Mouse (Mus musculus) kidney, postnatal 36 days (tissue): Measurements from ENCODE around the gene Usf3.

Experiments
- DNase-seq, 2 experiments: peaks; one replicate each; pipeline ENCODE4 v3.0.0; 2021 to 2022; ENCODE audit warnings: mixed read lengths in 2 of 2

The Usf3 gene

DNA sequence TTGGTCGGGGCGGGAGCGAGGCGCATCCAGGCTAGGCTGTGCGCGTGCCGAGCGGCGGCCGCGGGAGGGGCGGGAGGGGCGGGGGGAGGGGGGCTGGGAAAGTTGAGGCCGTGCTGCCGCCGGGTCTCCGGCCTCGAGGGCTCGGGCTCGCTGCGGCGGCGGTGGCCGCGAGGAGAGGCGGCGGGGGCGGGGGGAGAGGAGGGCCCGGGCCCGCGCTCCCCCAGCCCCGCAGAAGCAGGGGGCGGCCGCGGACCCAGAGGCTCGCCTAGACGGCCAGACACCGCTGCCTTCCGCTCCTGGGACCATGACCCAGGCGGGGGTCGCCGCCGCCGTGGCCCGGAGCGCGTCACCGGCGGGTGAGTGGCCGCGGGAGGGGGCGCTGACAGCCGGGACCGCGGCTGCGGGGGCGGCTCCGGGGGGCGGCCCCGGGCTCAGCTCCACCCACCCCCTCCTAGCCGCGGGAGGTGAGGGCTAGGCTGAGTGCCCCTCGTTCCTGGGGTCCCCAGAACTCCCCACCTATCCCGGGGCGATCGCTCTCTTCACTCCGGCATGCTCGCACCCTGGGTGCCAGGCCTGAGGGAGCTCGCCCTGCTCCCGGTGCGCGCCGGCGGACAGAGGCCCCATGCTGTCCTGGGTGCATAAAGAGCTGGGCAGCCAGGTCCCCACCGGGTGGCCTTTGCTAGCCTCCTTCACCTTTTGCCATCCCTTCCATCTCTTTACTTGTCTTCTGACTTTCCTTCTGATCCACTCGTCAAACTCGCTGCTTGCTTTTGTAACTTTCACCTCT is at the start of gene Usf3:
Gene Usf3 (plus strand): TSS at position 92 of the 787 bp plus-strand sequence.
- DNase-seq, result peak; percentile 29 to 76

DNA sequence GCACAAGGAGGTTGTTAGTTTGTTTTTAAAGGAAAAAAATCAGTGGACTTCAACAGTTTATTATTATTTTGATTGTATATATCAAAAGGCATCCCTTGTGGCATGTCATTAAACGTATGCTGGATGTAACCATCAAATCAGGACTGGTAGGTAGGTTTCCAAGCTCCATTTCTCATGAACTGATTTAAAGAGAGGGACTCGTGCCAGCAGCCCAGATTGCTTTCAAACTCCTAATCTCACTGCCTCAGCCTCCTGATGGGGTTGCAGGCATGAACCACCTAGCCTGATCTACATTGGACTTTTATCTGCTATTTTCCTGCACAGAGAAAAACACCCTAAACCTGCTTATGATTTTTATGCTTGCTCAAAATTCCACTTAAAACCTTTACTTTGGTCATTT is 49.3 kb upstream of the Usf3 start:
- no peak for DNase-seq

DNA sequence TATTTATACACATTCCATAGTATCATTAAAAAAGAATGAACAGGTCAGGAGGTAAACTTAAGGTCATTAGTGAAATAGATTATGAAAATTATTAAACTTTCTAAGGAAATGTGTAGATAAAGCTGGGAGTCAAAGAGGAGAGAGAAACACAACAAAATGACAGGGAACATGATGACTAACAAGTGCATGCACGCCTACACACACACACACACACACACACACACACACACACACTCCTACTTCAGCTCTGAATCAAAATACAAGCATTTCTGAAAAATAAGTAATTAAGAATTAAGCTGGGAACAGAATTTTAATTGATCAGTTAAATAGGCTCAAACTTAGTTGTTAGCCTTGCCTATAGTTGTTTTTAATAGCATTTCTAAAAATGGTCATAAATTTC is 48.3 kb upstream of the Usf3 start:
- DNase-seq, result no peak

DNA sequence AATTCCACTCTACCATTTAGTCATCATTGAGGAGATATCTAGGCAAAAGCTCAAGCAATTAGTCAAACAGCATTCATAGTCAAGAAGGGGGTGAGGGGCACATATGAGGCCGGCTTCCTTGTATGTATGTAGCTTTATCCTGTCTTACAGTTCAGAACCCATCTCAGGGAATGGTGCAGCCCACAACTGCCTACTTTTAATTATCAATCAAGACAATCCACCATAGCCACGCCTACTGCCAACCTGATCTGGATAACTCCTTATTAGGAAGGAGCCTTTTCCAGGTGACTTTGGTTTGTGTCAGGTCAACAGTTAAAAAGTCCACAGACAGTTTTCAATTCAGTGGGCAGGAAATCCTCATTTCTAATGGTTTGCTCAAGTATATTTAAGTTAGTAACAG is 47.6 kb upstream of the Usf3 start:
- DNase-seq, result peak; percentile 24 to 41

DNA sequence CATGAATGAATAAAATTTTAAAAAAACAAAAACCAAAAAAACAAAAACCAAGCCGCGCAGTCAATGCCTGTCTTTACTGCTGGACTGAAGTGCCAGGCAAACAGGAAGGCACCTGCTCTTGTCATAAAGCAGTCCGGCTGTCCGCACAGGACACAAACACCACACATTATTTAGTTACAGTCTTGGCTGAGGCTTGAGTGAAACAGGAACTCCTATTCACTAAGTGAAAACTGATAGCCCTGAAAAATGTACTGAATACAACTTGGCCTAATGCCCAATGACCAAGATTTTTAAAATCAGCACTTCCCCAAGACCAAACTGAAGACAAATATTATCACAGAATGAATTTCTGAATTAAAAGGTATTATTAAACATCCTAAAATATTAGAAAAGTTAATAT is 46.6 kb upstream of the Usf3 start:
- DNase-seq, result peak in 1 of 2 experiments; percentile 16

GRCm38 (mm10) chr16:44132300-44132699 is 40.7 kb upstream of the Usf3 start:
- no peak for DNase-seq

DNA sequence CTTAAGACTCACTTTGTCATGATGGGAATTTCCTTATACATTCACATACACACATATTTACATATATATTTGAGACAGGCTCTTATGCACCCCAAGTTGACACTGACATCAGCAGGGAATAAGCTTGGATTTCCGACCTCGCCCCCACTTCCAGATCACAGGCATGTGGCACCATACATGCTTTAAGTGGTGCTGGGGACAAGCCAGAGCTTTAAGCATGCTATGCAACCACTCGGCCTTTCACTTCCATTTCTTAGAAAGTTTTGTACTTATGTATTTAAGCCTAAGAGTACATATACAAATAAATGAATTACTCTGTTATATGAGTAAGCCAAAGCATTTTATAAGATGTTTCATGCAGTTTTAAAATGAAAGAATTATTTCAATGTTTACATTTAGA is 39.9 kb upstream of the Usf3 start:
- DNase-seq, result no peak

GRCm38 (mm10) chr16:44136511-44137021 is 36.5 kb upstream of the Usf3 start:
- peak; percentile 55 to 79 for DNase-seq

DNA sequence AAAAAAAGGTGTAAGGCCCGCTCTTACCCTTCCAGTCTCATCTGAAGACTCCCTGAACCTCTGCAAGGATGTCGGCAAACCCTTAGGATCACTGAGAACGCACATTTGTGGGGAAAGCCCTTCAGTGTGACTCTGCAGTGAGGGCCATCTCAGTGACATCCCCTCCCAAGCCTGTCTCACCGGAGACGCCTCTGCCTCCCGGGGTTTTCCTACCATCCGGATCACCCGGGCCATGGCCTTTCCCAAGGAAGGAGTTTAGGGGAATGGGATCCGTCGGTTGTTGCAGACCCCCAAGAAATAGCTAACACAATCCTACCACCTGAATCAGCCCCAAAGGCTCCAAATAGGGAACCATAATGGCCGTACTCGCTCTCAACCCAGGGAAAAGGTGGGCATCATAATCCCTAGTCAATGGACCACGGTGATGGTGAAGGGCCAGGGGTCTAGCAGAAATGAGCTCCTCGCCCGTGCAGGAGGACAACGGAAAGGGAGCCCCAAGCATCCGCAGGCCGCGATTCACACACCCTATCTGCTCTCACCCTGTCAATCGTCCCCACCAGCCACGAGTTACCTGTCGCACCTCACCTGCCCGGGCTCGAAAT is 34.6 kb upstream of the Usf3 start:
- DNase-seq, result peak in 1 of 2 experiments; percentile 31

DNA sequence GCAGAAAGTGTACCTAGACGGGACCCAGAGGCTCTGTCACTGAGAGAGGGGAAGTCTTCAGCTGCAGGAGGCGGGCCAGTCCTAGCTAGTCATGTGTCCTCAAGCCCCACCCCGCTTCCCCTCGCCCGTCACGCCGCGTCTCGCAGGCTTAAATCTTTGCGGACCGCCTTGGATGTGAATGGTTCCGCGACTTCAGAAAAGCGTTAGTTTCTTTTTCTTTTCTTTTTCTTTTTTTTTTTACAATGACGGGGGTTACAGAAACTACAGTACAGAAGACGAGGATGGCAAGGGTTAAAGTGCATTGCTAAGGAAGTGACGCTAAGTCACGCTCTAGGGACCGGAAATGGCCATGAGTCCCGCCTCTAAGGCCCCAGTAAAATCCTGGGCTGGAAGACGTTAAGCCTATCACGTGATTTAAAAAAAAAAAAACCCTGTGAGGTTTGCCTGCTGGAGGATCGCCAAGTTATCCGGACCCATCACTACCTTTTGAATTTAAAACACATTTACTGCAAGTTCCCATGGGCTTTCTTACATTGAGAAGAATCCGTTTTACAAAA is 34.0 kb upstream of the Usf3 start:
- DNase-seq, result peak; percentile 90 to 94

DNA sequence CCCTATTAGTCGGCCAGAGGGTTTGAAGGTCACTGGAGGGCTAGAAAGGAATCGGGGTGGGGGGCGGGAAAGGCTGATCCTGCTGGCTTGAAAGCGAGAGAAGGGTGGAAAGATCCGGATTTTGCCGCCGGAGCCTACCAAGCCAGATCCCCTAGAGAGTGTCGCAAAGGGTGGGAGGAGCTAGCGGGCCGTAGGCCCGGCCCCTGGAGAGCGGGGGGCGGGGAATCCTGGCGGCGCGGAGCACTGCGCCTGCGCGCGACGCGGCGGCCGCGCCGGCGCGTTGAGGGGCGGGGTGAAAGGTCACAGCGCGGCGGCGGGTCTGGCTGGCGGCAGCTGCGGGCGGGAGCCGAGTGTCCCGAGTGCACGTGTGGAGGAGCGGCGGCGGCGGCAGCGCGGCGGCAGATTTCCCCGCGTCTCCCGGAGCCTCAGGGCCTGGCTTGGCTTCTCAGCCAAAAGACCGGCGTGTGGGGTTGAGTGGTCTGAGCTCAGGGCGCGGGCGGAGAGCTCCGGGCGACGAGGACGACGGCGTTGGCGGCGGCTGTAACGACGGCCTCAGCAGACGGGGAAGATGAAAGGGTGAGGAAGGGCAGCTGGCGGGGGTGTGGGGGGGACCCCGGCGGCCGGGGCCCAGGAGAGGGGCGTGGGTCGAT is 33.4 kb upstream of the Usf3 start, which contains the start of the genes Atp6v1a and Naa50:
Gene Atp6v1a (minus strand): TSS at position 170 of the 650 bp plus-strand sequence.
Gene Naa50 (plus strand): TSS at position 295 of the 650 bp plus-strand sequence.
- peak; percentile 95 for DNase-seq

DNA sequence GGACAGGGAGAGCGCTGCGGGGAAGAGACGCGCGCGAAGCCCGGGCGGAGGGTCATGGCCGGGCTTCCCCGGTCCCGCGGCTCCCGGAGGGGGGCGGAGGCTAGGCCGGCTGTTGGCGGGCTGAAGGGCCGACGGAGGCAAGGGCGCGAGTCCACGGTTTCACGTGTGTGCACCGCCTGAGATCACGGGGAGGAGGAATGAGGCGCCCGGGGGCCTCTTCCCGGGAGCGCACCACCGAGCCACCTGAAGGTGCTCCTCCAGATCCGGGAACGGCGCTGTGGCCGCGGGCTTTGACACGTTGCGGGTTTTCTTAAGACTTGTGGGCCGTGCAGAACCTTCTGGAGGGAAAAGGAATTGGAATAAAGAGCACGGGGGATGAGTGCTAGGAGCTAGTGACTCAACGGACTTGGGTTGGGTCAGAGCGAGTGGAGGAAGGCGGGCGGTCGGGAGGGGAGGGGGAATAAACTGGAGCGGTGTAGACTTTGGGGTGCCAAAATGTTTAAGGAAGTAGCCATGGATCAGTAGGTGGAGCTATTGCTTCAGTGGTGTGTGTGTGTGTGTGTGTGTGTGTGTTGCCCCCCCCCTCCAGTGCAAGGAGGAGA is 32.8 kb upstream of the Usf3 start:
- DNase-seq, result peak; percentile 82 to 87

DNA sequence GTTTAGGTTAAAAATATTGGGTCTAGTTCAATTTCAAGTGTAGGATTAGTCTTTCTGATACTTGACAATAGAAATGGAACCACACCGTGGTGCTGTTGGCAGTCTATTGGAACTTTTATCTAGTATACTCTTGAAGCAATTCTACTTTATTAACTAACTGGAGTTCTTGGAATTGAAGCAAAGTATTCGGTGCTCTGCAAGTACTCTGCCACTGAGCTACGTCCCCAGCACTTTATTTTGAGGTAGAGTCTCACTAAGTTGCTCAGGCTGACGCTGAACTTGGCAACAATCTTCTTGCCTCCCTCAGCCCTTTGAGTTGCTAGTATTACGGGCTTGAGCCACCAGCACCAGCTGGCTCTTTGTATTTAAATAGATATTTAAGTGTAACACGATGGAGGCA is 31.6 kb upstream of the Usf3 start:
- DNase-seq, result peak; percentile 26 to 27

GRCm38 (mm10) chr16:44149002-44149767 is 23.9 kb upstream of the Usf3 start:
- DNase-seq, result no peak

GRCm38 (mm10) chr16:44154497-44155057 is 18.5 kb upstream of the Usf3 start:
- DNase-seq, result no peak

DNA sequence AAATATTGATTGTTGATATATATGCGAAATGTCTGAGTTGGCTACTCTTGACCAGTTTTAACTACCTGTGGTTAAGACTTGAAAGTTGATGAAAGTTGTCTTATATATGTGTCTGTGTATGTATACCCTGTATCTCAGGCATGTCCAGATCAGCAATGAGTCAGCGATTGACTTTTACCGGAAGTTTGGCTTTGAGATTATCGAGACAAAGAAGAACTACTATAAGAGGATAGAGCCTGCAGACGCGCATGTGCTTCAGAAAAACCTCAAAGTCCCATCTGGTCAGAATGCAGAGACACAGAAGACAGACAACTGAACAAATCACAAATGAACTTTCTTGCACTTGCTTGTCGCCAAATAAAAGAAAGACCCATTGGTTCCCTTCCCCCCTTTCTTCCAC is 13.7 kb upstream of the Usf3 start:
- DNase-seq, result no peak

DNA sequence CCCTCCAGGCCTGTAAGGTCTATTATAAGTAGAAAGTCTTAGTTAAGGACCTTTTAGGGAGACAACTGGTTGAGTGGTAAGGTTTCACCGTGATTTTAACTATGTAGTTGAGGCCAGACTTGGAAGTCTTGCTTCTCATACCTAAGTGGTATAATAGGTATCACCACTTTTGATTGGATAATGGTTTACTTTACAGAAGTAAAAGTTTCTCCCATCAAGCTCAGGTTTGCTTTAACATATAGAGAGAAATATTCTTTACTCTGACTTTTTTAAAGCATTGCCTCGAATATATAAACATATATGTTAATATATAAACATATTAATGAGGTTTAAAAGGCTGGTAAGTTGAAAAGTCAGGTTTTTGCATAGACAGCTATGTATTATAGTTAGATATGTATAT is 9.2 kb upstream of the Usf3 start:
- DNase-seq, result no peak

- DNase-seq, result no peak
Measured at GRCm38 (mm10) chr16:44165182-44165581, 7.9 kb upstream of the Usf3 start.

GRCm38 (mm10) chr16:44168990-44169389 is 4.1 kb upstream of the Usf3 start:
- DNase-seq, result no peak

GRCm38 (mm10) chr16:44172297-44173154 is 520 bp upstream of the Usf3 start:
- DNase-seq, result peak; percentile 98 to 100
